Mouse (Mus musculus) heart, adult 8-10 months (tissue): ENCODE data around the gene 1700030K09Rik. TPM values are rescaled to one million over a fixed set of nuclear protein-coding genes. Genes with fewer than 3 reads are reported as not detected.

ENCODE experiments used
- DNase-seq: peaks from one replicate; pipeline ENCODE4 v3.0.0; 2022; ENCODE audit warnings: low spot score
- total RNA-seq, 4 experiments: library from RNA; stranded (reverse); gene quantifications; 2 replicates each; pipeline ENCODE4 v1.2.4; 2022

Gene 1700030K09Rik
- 1 to 10 TPM; 4.8 to 5.2 (median 4.8) TPM for total RNA-seq

- peak; percentile 99 for DNase-seq
Observed at GRCm38 (mm10) chr8:72443338-72443993, at the start of gene 1700030K09Rik, which contains the start of gene Calr3. Gene 1700030K09Rik, plus strand, starts transcription at chr8:72443880. Gene Calr3, minus strand, starts transcription at chr8:72443870.

GRCm38 (mm10) chr8:72401381-72401780 is 42.3 kb upstream of the 1700030K09Rik start:
- no peak for DNase-seq

GRCm38 (mm10) chr8:72402981-72403380 is 40.7 kb upstream of the 1700030K09Rik start:
- no peak for DNase-seq

GRCm38 (mm10) chr8:72407878-72408277 is 35.8 kb upstream of the 1700030K09Rik start:
- DNase-seq: no peak

GRCm38 (mm10) chr8:72409443-72409842 is 34.2 kb upstream of the 1700030K09Rik start:
- DNase-seq: no peak

- no peak for DNase-seq
Observed at GRCm38 (mm10) chr8:72413839-72414238, 29.8 kb upstream of the 1700030K09Rik start.

- DNase-seq: no peak
Observed at GRCm38 (mm10) chr8:72415252-72415651, 28.4 kb upstream of the 1700030K09Rik start.

GRCm38 (mm10) chr8:72418073-72418472 is 25.6 kb upstream of the 1700030K09Rik start:
- DNase-seq: no peak

GRCm38 (mm10) chr8:72420571-72421361 is 22.9 kb upstream of the 1700030K09Rik start:
- peak; percentile 29 for DNase-seq

GRCm38 (mm10) chr8:72421362-72422335 is 22.0 kb upstream of the 1700030K09Rik start, which contains the start of gene Eps15l1:
Gene Eps15l1, minus strand, starts transcription at chr8:72421460.
- DNase-seq: peak; percentile 99

GRCm38 (mm10) chr8:72422926-72423325 is 20.8 kb upstream of the 1700030K09Rik start:
- no peak for DNase-seq

GRCm38 (mm10) chr8:72429676-72430075 is 14.0 kb upstream of the 1700030K09Rik start:
- no peak for DNase-seq

GRCm38 (mm10) chr8:72434952-72435351 is 8.7 kb upstream of the 1700030K09Rik start:
- DNase-seq: peak; percentile 73

GRCm38 (mm10) chr8:72438248-72439015 is 5.2 kb upstream of the 1700030K09Rik start:
- no peak for DNase-seq

- no peak for DNase-seq
Observed at GRCm38 (mm10) chr8:72443994-72444350, 292 bp downstream of the 1700030K09Rik start.

- DNase-seq: no peak
Observed at GRCm38 (mm10) chr8:72445071-72445470, 1.4 kb downstream of the 1700030K09Rik start.

GRCm38 (mm10) chr8:72451516-72451915 is 7.8 kb downstream of the 1700030K09Rik start:
- no peak for DNase-seq

GRCm38 (mm10) chr8:72453904-72454303 is 10.2 kb downstream of the 1700030K09Rik start:
- no peak for DNase-seq

- no peak for DNase-seq
Observed at GRCm38 (mm10) chr8:72455317-72455716, 11.6 kb downstream of the 1700030K09Rik start.

GRCm38 (mm10) chr8:72457806-72458205 is 14.1 kb downstream of the 1700030K09Rik start:
- no peak for DNase-seq

- DNase-seq: no peak
Observed at GRCm38 (mm10) chr8:72458457-72458856, 14.8 kb downstream of the 1700030K09Rik start.
